Mouse (Mus musculus): Measurements from ENCODE around the gene Phactr3. TPM values are rescaled to one million over a fixed set of nuclear protein-coding genes. Genes with fewer than 3 reads are reported as not detected.

Phactr3 gene
- polyA plus RNA-seq, 1 experiment: not detected

GRCm38 (mm10) chr2:178154576-178154975 lies 35.8 kb downstream of the Phactr3 start:
- Histone ChIP-seq H3K4me3 (no peak overlapping the region), H3K79me2 (ENCODE audit: control insufficient read depth, insufficient read depth) (no peaks in the 10 kb centered on the region), H3ac (ENCODE audit: control insufficient read depth, insufficient read length) (no peak overlapping the region), H3K27me3 (ENCODE audit: control insufficient read depth, insufficient read depth, insufficient read length) (no peaks in the 10 kb centered on the region), H3K36me3 (ENCODE audit: control insufficient read depth, insufficient read depth) (no peaks in the 10 kb centered on the region), H3K4me2 (ENCODE audit: low read depth) (no peak overlapping the region)
- TF ChIP-seq TCF12 (IDR thresholded peaks at IDR 0.05; ENCODE audit: insufficient read depth, poor library complexity, severe bottlenecking): no peak
- no peak for TF ChIP-seq REST (IDR thresholded peaks at IDR 0.05; ENCODE audit: insufficient read depth, insufficient read length)
- no peak for TF ChIP-seq SRF (IDR thresholded peaks at IDR 0.05; ENCODE audit: control insufficient read depth, insufficient read length, low read depth)
- TF ChIP-seq POLR2AphosphoS2 (IDR thresholded peaks at IDR 0.05; ENCODE audit: insufficient read length, low read depth): no peak
- TF ChIP-seq MYOG (IDR thresholded peaks at IDR 0.05; ENCODE audit: control insufficient read depth in 1 of 3, insufficient read depth in 1 of 3, insufficient read length in 2 of 3, low read depth in 2 of 3): no peak
- TF ChIP-seq TCF3 (IDR thresholded peaks at IDR 0.05; ENCODE audit: insufficient read length, low read depth): no peak
- TF ChIP-seq USF1 (IDR thresholded peaks at IDR 0.05; ENCODE audit: low read depth): no peak
- TF ChIP-seq MAX (IDR thresholded peaks at IDR 0.05; ENCODE audit: low read depth): no peak
- no peak for TF ChIP-seq MYOD1 (IDR thresholded peaks at IDR 0.05; ENCODE audit: control insufficient read depth in 1 of 3, insufficient read length in 2 of 3, low read depth in 2 of 3)
- TF ChIP-seq E2F4 (IDR thresholded peaks at IDR 0.05; ENCODE audit: insufficient read depth): no peak
- TF ChIP-seq CEBPB (IDR thresholded peaks at IDR 0.05; ENCODE audit: insufficient read depth, poor library complexity, severe bottlenecking): no peak
- TF ChIP-seq POLR2A (IDR thresholded peaks at IDR 0.05; ENCODE audit: insufficient read length, low read depth): no peak

- H3K4me2 ChIP-seq (ENCODE audit: low read depth): no peak overlapping the region
- no peak overlapping the region for H3ac ChIP-seq (ENCODE audit: control insufficient read depth, insufficient read length)
- TF ChIP-seq TCF12 (IDR thresholded peaks at IDR 0.05; ENCODE audit: insufficient read depth, poor library complexity, severe bottlenecking) (no peak), USF1 (IDR thresholded peaks at IDR 0.05; ENCODE audit: low read depth) (no peak), MYOG (IDR thresholded peaks at IDR 0.05; ENCODE audit: control insufficient read depth in 1 of 3, insufficient read depth in 1 of 3, insufficient read length in 2 of 3, low read depth in 2 of 3) (no peak), REST (IDR thresholded peaks at IDR 0.05; ENCODE audit: insufficient read depth, insufficient read length) (no peak), MAX (IDR thresholded peaks at IDR 0.05; ENCODE audit: low read depth) (no peak), TCF3 (IDR thresholded peaks at IDR 0.05; ENCODE audit: insufficient read length, low read depth) (no peak), E2F4 (IDR thresholded peaks at IDR 0.05; ENCODE audit: insufficient read depth) (no peak), POLR2A (IDR thresholded peaks at IDR 0.05; ENCODE audit: insufficient read length, low read depth) (no peak), MYOD1 (IDR thresholded peaks at IDR 0.05; ENCODE audit: control insufficient read depth in 1 of 3, insufficient read length in 2 of 3, low read depth in 2 of 3) (no peak), POLR2AphosphoS2 (IDR thresholded peaks at IDR 0.05; ENCODE audit: insufficient read length, low read depth) (no peak), CEBPB (IDR thresholded peaks at IDR 0.05; ENCODE audit: insufficient read depth, poor library complexity, severe bottlenecking) (no peak), SRF (IDR thresholded peaks at IDR 0.05; ENCODE audit: control insufficient read depth, insufficient read length, low read depth) (no peak)
- no peaks in the 10 kb centered on the region for H3K27me3 ChIP-seq (ENCODE audit: control insufficient read depth, insufficient read depth, insufficient read length)
- H3K36me3 ChIP-seq (ENCODE audit: control insufficient read depth, insufficient read depth): no peaks in the 10 kb centered on the region
- H3K4me3 ChIP-seq: no peak overlapping the region
- H3K79me2 ChIP-seq (ENCODE audit: control insufficient read depth, insufficient read depth): no peaks in the 10 kb centered on the region
Observed at GRCm38 (mm10) chr2:178155176-178155916, 36.6 kb downstream of the Phactr3 start.

GRCm38 (mm10) chr2:178155917-178156282 lies 37.1 kb downstream of the Phactr3 start:
- TF ChIP-seq POLR2AphosphoS2 (IDR thresholded peaks at IDR 0.05; ENCODE audit: insufficient read length, low read depth) (no peak), POLR2A (IDR thresholded peaks at IDR 0.05; ENCODE audit: insufficient read length, low read depth) (no peak), SRF (IDR thresholded peaks at IDR 0.05; ENCODE audit: control insufficient read depth, insufficient read length, low read depth) (no peak), TCF12 (IDR thresholded peaks at IDR 0.05; ENCODE audit: insufficient read depth, poor library complexity, severe bottlenecking) (no peak), USF1 (IDR thresholded peaks at IDR 0.05; ENCODE audit: low read depth) (no peak), CEBPB (IDR thresholded peaks at IDR 0.05; ENCODE audit: insufficient read depth, poor library complexity, severe bottlenecking) (no peak), TCF3 (IDR thresholded peaks at IDR 0.05; ENCODE audit: insufficient read length, low read depth) (no peak), MYOD1 (IDR thresholded peaks at IDR 0.05; ENCODE audit: control insufficient read depth in 1 of 3, insufficient read length in 2 of 3, low read depth in 2 of 3) (no peak), MAX (IDR thresholded peaks at IDR 0.05; ENCODE audit: low read depth) (no peak), E2F4 (IDR thresholded peaks at IDR 0.05; ENCODE audit: insufficient read depth) (no peak), REST (IDR thresholded peaks at IDR 0.05; ENCODE audit: insufficient read depth, insufficient read length) (no peak), MYOG (IDR thresholded peaks at IDR 0.05; ENCODE audit: control insufficient read depth in 1 of 3, insufficient read depth in 1 of 3, insufficient read length in 2 of 3, low read depth in 2 of 3) (no peak)
- Histone ChIP-seq H3ac (ENCODE audit: control insufficient read depth, insufficient read length) (no peak overlapping the region), H3K27me3 (ENCODE audit: control insufficient read depth, insufficient read depth, insufficient read length) (no peaks in the 10 kb centered on the region), H3K4me3 (no peak overlapping the region), H3K79me2 (ENCODE audit: control insufficient read depth, insufficient read depth) (no peaks in the 10 kb centered on the region), H3K4me2 (ENCODE audit: low read depth) (no peak overlapping the region), H3K36me3 (ENCODE audit: control insufficient read depth, insufficient read depth) (no peaks in the 10 kb centered on the region)

- TF ChIP-seq E2F4 (IDR thresholded peaks at IDR 0.05; ENCODE audit: insufficient read depth) (no peak), USF1 (IDR thresholded peaks at IDR 0.05; ENCODE audit: low read depth) (no peak), MAX (IDR thresholded peaks at IDR 0.05; ENCODE audit: low read depth) (no peak), MYOD1 (IDR thresholded peaks at IDR 0.05; ENCODE audit: control insufficient read depth in 1 of 3, insufficient read length in 2 of 3, low read depth in 2 of 3) (no peak)
- Histone ChIP-seq H3K4me3 (no peak overlapping the region), H3K36me3 (ENCODE audit: control insufficient read depth, insufficient read depth) (no peaks in the 10 kb centered on the region), H3K4me2 (ENCODE audit: low read depth) (no peak overlapping the region), H3K79me2 (ENCODE audit: control insufficient read depth, insufficient read depth) (no peaks in the 10 kb centered on the region), H3K27me3 (ENCODE audit: control insufficient read depth, insufficient read depth, insufficient read length) (no peaks in the 10 kb centered on the region), H3ac (ENCODE audit: control insufficient read depth, insufficient read length) (no peak overlapping the region)
Observed at GRCm38 (mm10) chr2:178158936-178159335, 40.2 kb downstream of the Phactr3 start.

Data from myocyte (in vitro differentiated cells).